Mouse (Mus musculus) splenic B cell, adult 2 months (primary cell): ENCODE measurements around the gene Cttn.

Experiments used
- DNase-seq: peaks from one replicate; pipeline ENCODE4 v3.0.0-alpha.2; 2011; ENCODE audit warnings: low read depth, low spot score
- H3K27me3 ChIP-seq: 2 replicates; pipeline ENCODE4 v1.6.1; 2012; ENCODE audit warnings: mild to moderate bottlenecking, low read length, moderate library complexity, mixed read lengths; ENCODE audit not compliant: control insufficient read depth, poor library complexity, insufficient read depth, severe bottlenecking
- H3K36me3 ChIP-seq: 2 replicates; pipeline ENCODE4 v1.6.1; 2012; ENCODE audit warnings: mild to moderate bottlenecking, low read length, moderate library complexity, mixed read lengths; ENCODE audit not compliant: control insufficient read depth, poor library complexity, insufficient read depth, severe bottlenecking

Cttn gene

GRCm38 (mm10) chr7:144469181-144469641 is 1.6 kb downstream of the Cttn start:
- no peak for DNase-seq
- no peaks in the 10 kb centered on the region for H3K36me3 ChIP-seq
- no peaks in the 10 kb centered on the region for H3K27me3 ChIP-seq

GRCm38 (mm10) chr7:144468741-144469140 is 2.1 kb downstream of the Cttn start:
- no peak for DNase-seq
- H3K36me3 ChIP-seq = no peaks in the 10 kb centered on the region
- H3K27me3 ChIP-seq = no peaks in the 10 kb centered on the region

GRCm38 (mm10) chr7:144462577-144462976 is 8.2 kb downstream of the Cttn start:
- DNase-seq = no peak
- Histone ChIP-seq H3K27me3 (no peaks in the 10 kb centered on the region), H3K36me3 (no peaks in the 10 kb centered on the region)

- H3K27me3 ChIP-seq = no peaks in the 10 kb centered on the region
- DNase-seq = no peak
- no peaks in the 10 kb centered on the region for H3K36me3 ChIP-seq
Measured at GRCm38 (mm10) chr7:144461246-144461902, 9.4 kb downstream of the Cttn start.

GRCm38 (mm10) chr7:144458881-144459280 is 11.9 kb downstream of the Cttn start:
- DNase-seq = no peak
- Histone ChIP-seq H3K27me3 (no peaks in the 10 kb centered on the region; the same call in 1 of the 2 replicates), H3K36me3 (no peaks in the 10 kb centered on the region)

- H3K27me3 ChIP-seq = no peaks in the 10 kb centered on the region; the same call in 1 of the 2 replicates
- DNase-seq = no peak
- no peaks in the 10 kb centered on the region for H3K36me3 ChIP-seq
Measured at GRCm38 (mm10) chr7:144450661-144451060, 20.1 kb downstream of the Cttn start.

GRCm38 (mm10) chr7:144449637-144450570 is 20.9 kb downstream of the Cttn start:
- DNase-seq = no peak

GRCm38 (mm10) chr7:144448186-144448585 is 22.6 kb downstream of the Cttn start:
- Histone ChIP-seq H3K36me3 (no peaks in the 10 kb centered on the region), H3K27me3 (no peaks in the 10 kb centered on the region)
- no peak for DNase-seq

More at GRCm38 (mm10) chr7:144449637-144450570, 20.9 kb downstream of the Cttn start:
- H3K36me3 ChIP-seq = no peaks in the 10 kb centered on the region
- no peaks in the 10 kb centered on the region; the same call in 1 of the 2 replicates for H3K27me3 ChIP-seq

GRCm38 (mm10) chr7:144447146-144447545 is 23.7 kb downstream of the Cttn start:
- no peaks in the 10 kb centered on the region for H3K36me3 ChIP-seq
- no peaks in the 10 kb centered on the region for H3K27me3 ChIP-seq
- DNase-seq = peak; percentile 84

- H3K27me3 ChIP-seq = no peaks in the 10 kb centered on the region
- no peaks in the 10 kb centered on the region for H3K36me3 ChIP-seq
- peak; percentile 67 for DNase-seq
Measured at GRCm38 (mm10) chr7:144444788-144445187, 26.0 kb downstream of the Cttn start.

GRCm38 (mm10) chr7:144441976-144442375 is 28.8 kb downstream of the Cttn start:
- H3K36me3 ChIP-seq = no peaks in the 10 kb centered on the region
- no peaks in the 10 kb centered on the region for H3K27me3 ChIP-seq
- no peak for DNase-seq

- H3K36me3 ChIP-seq = no peaks in the 10 kb centered on the region
- no peaks in the 10 kb centered on the region for H3K27me3 ChIP-seq
- no peak for DNase-seq
Measured at GRCm38 (mm10) chr7:144441466-144441865, 29.3 kb downstream of the Cttn start.

- Histone ChIP-seq H3K27me3 (no peaks in the 10 kb centered on the region), H3K36me3 (no peaks in the 10 kb centered on the region)
- DNase-seq = no peak
Measured at GRCm38 (mm10) chr7:144438811-144439210, 32.0 kb downstream of the Cttn start.

- no peaks in the 10 kb centered on the region for H3K36me3 ChIP-seq
- DNase-seq = no peak
- H3K27me3 ChIP-seq = no peaks in the 10 kb centered on the region
Measured at GRCm38 (mm10) chr7:144432920-144433319, 37.9 kb downstream of the Cttn start.

- DNase-seq = peak; percentile 40
- H3K27me3 ChIP-seq = no peaks in the 10 kb centered on the region
- H3K36me3 ChIP-seq = no peaks in the 10 kb centered on the region
Measured at GRCm38 (mm10) chr7:144427460-144427859, 43.3 kb downstream of the Cttn start.
